Mouse (Mus musculus) liver, embryonic 13.5 days (tissue): ENCODE measurements around the gene Ddrgk1. TPM values are rescaled to one million over a fixed set of nuclear protein-coding genes. Genes with fewer than 3 reads are reported as not detected.

Experiments
- ATAC-seq: fragments of 200-750 bp; cut with Nextera tagmentation; 2 replicates; pipeline ENCODE4 v1.8.0; 2017; ENCODE audit warnings: low read depth, mild to moderate bottlenecking, moderate number of reproducible peaks, moderate library complexity
- DNase-seq: peaks from one replicate; pipeline ENCODE4 v3.0.0; 2022
- H3K27ac ChIP-seq: fragments of 300-500 bp; sonication (generic); 2 replicates; pipeline ENCODE4 v1.5.1; 2015; ENCODE audit warnings: moderate library complexity, mild to moderate bottlenecking, inconsistent platforms
- H3K27me3 ChIP-seq: fragments of 300-500 bp; sonication (generic); 2 replicates; pipeline ENCODE4 v1.6.1; 2015; ENCODE audit warnings: mild to moderate bottlenecking, inconsistent platforms
- H3K36me3 ChIP-seq: fragments of 300-500 bp; sonication (generic); 2 replicates; pipeline ENCODE4 v1.6.1; 2015; ENCODE audit warnings: mild to moderate bottlenecking, inconsistent platforms
- H3K4me1 ChIP-seq: fragments of 300-500 bp; sonication (generic); replicated peaks from 2 replicates; pipeline ENCODE4 v1.6.1; 2015; ENCODE audit warnings: inconsistent platforms
- H3K4me2 ChIP-seq: fragments of 300-500 bp; sonication (generic); 2 replicates; pipeline ENCODE4 v1.6.1; 2015; ENCODE audit warnings: inconsistent platforms, mild to moderate bottlenecking, moderate library complexity
- H3K4me3 ChIP-seq: fragments of 300-500 bp; sonication (generic); replicated peaks from 2 replicates; pipeline ENCODE4 v1.5.1; 2015; ENCODE audit warnings: mild to moderate bottlenecking, inconsistent platforms
- H3K9ac ChIP-seq: fragments of 300-500 bp; sonication (generic); 2 replicates; pipeline ENCODE4 v1.6.1; 2015; ENCODE audit warnings: mild to moderate bottlenecking, inconsistent platforms
- H3K9me3 ChIP-seq: fragments of 300-500 bp; sonication (generic); replicated peaks from 2 replicates; pipeline ENCODE4 v1.6.1; 2016; ENCODE audit warnings: inconsistent platforms
- WGBS: fragments of 180-500 bp; shearing (Covaris S2); methylation state at CpG from one replicate; pipeline ENCODE4 v1.1.7; 2015; ENCODE audit not compliant: insufficient replicate concordance; 5-methylcytosine and 5-hydroxymethylcytosine counted together
- polyA plus RNA-seq: library from polyadenylated mRNA; unstranded; fragments of >200 nt; fragmentation: Nextera tagmentation; extraction: Ambion mirVana; gene quantifications from 2 replicates; pipeline ENCODE4 v1.2.1, GENCODE M21; 2015

Gene Ddrgk1
- polyA plus RNA-seq, 1 experiment from 2014 or later = 41.7 TPM

DNA sequence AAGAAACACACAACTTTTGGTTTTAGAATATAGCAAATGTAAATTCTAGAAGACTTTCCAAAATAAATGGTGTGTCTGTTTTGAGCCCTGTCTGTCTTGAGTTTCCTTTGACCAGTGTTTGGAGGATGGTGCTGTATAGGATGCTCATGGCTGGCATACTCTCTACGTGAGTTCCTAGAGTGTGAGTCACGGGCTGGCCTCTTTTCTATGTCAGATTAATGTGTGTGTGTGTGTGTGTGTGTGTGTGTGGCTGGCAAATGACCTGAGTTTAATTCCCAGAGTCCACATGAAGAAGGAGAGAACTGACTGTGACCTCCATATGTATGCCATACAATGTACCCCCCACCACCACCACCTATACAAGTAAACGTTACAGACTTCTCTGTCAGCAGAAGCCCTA is 17.1 kb upstream of the Ddrgk1 start:
- Histone ChIP-seq H3K4me1 (no peaks in the 10 kb centered on the region), H3K9me3 (no peaks in the 10 kb centered on the region), H3K9ac (no peak overlapping the region), H3K36me3 (peaks cover 83% of the 10 kb centered on the region), H3K27ac (no peak overlapping the region), H3K27me3 (no peaks in the 10 kb centered on the region), H3K4me2 (no peak overlapping the region), H3K4me3 (no peak overlapping the region)
- 76% methylated on average over 3 of the region's 3 CpGs for WGBS
- no peak for DNase-seq
- no peak for ATAC-seq

DNA sequence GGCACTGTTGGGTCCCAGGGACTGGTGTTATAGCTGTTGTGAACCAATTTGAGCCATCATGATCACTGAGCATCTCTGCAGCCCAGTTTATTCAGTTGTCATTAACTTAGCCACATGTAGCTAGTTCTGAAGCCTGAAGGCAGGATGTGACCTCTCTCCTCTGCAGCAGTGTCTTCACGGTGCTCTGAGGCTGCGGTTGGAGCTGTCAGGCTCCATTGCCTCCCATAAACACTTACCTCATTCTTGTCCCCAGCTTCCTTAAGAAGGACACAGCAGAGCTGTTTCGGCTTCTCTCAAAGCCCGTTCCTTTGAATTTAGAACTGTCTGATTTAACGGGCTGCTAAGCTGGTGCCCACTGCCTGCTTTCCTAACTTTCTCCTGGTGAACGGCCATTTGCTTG is 15.4 kb upstream of the Ddrgk1 start:
- Histone ChIP-seq H3K4me2 (no peak overlapping the region), H3K9me3 (no peaks in the 10 kb centered on the region), H3K36me3 (peaks cover 97% of the 10 kb centered on the region), H3K9ac (no peak overlapping the region), H3K27ac (no peak overlapping the region), H3K27me3 (no peaks in the 10 kb centered on the region), H3K4me1 (no peaks in the 10 kb centered on the region), H3K4me3 (no peak overlapping the region)
- no peak for DNase-seq
- 85% methylated on average over 6 of the region's 6 CpGs for WGBS
- no peak for ATAC-seq

DNA sequence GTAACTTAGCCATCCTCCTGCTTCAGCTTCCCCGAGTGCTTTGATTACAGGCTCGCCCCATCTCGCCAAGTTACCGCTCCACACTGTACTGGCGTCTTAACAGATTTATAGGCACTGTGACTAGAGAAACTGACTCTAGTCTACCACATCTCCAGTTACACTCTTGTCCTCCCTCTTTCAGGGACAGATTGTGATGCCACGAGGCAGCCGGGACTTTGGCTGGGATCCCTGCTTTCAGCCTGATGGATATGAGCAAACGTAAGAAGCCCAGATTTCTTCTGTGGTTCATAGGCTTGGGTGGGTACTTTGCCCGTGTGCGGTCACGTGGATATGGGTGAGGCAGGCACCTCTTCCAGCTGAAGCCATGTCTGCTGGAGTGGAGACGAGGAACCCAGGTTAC is 14.7 kb upstream of the Ddrgk1 start:
- peaks cover 96% of the 10 kb centered on the region for H3K36me3 ChIP-seq
- no peak overlapping the region for H3K9ac ChIP-seq
- no peak for ATAC-seq

DNA sequence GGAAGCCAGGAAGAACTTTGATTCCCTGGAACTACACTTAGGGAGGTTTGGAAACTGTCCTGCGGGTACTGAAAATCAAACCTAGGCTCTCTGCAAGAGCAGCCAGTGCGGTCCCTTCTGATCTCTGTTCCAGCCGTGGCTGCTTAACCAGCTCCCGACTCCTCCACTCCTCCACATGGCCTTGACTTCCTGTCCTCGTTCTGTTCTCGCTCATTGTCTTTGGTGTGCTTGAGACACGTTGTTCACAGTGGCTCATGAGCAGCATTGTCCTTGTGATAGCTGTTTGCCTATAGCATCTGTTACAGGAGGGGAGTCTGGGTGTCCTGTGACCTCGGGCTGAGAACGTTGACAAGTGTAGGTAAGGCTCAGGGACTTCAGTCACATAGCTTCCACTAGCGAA is 12.8 kb upstream of the Ddrgk1 start:
- 81% methylated on average over 10 of the region's 10 CpGs for WGBS
- Histone ChIP-seq H3K4me2 (no peak overlapping the region), H3K9me3 (no peaks in the 10 kb centered on the region), H3K4me1 (no peaks in the 10 kb centered on the region), H3K27me3 (no peaks in the 10 kb centered on the region), H3K36me3 (peaks cover 97% of the 10 kb centered on the region), H3K27ac (no peak overlapping the region), H3K9ac (no peak overlapping the region), H3K4me3 (no peak overlapping the region)
- ATAC-seq = no peak
- no peak for DNase-seq

More for the DNA sequence above, 14.7 kb upstream of the Ddrgk1 start:
- Histone ChIP-seq H3K4me1 (no peaks in the 10 kb centered on the region), H3K9me3 (no peaks in the 10 kb centered on the region), H3K4me3 (no peak overlapping the region), H3K4me2 (no peak overlapping the region), H3K27ac (no peak overlapping the region), H3K27me3 (no peaks in the 10 kb centered on the region)
- WGBS = 91% methylated on average over 12 of the region's 12 CpGs
- no peak for DNase-seq

GRCm38 (mm10) chr2:130667559-130667958 is 3.1 kb upstream of the Ddrgk1 start, which contains the start of gene Itpa:
Gene Itpa, plus strand, starts transcription at chr2:130667610.
- peaks cover 23% of the 10 kb centered on the region for H3K36me3 ChIP-seq
- peak within 1 kb of the TSS; percentile 86 for H3K9ac ChIP-seq
- H3K4me2 ChIP-seq = peak within 1 kb of the TSS; percentile 82
- under 1% methylated on average over 31 of the region's 31 CpGs for WGBS
- peak within 1 kb of the TSS; percentile 89 for H3K27ac ChIP-seq
- ATAC-seq (peak; percentile 75), DNase-seq (peak; percentile 87)
- peak within 1 kb of the TSS; percentile 79 for H3K4me3 ChIP-seq
- H3K9me3 ChIP-seq = no peaks in the 10 kb centered on the region
- H3K27me3 ChIP-seq = no peaks in the 10 kb centered on the region
- H3K4me1 ChIP-seq = peaks cover 68% of the 10 kb centered on the region

GRCm38 (mm10) chr2:130663342-130663741 is 1.1 kb downstream of the Ddrgk1 start:
- H3K27ac ChIP-seq = peak overlapping the region; percentile 93
- ATAC-seq = no peak
- WGBS = 88% methylated on average over 11 of the region's 11 CpGs

DNA sequence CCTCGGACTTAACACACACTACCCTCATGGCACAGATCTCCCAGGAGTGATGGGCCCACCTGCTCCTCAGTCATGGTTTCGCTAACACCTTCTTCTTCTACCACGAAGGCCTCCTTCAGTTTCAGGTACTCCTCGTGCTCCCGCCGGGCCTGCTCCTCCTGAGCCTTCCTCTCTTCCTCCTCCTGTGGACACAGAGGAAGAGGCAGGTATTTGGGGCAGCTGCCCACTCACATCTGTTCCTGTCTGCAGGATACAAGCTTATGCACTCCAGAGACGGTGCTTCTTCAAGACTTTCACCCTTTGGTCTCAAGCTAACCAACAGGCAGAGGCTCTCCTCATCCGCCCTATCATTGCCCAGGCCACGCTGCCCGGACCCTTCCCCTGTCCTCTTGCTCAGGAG is 5.9 kb downstream of the Ddrgk1 start:
- peaks cover 61% of the 10 kb centered on the region for H3K4me1 ChIP-seq
- ATAC-seq (no peak), DNase-seq (no peak)
- no peak overlapping the region for H3K4me2 ChIP-seq
- H3K9ac ChIP-seq = no peak overlapping the region
- H3K36me3 ChIP-seq = peaks cover 88% of the 10 kb centered on the region
- no peak overlapping the region for H3K4me3 ChIP-seq
- H3K9me3 ChIP-seq = no peaks in the 10 kb centered on the region
- no peak overlapping the region for H3K27ac ChIP-seq
- no peaks in the 10 kb centered on the region for H3K27me3 ChIP-seq
- 91% methylated on average over 10 of the region's 10 CpGs for WGBS

More at GRCm38 (mm10) chr2:130663342-130663741, 1.1 kb downstream of the Ddrgk1 start:
- no peak for DNase-seq
- Histone ChIP-seq H3K4me2 (peak overlapping the region; percentile 87), H3K4me3 (peak overlapping the region; percentile 70), H3K9ac (peak overlapping the region; percentile 84), H3K27me3 (no peaks in the 10 kb centered on the region), H3K4me1 (peaks cover 44% of the 10 kb centered on the region), H3K36me3 (peaks cover 44% of the 10 kb centered on the region), H3K9me3 (no peaks in the 10 kb centered on the region)

DNA sequence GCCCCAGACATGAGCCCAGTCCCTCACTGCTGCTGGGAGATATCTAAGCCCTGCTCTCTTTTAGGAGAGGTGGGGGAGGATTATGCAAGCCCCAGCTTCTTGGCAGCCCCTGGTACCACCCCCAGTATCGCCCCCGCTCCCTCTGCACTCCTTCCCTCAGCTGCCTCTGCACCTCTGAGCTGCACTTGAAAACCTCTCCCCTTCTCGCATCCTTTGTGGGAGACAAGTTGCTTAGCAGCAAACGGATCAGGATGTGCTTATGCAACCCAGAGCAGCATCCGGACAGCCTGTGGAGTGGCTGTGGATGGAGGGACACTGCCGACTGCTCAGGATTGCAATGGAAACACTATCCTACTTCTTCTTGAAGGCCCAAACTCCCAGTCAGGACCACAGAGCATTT is 6.9 kb downstream of the Ddrgk1 start:
- Histone ChIP-seq H3K9me3 (no peaks in the 10 kb centered on the region), H3K36me3 (peaks cover 93% of the 10 kb centered on the region), H3K27ac (peak overlapping the region; percentile 90), H3K4me3 (no peak overlapping the region), H3K4me1 (peaks cover 58% of the 10 kb centered on the region), H3K9ac (no peak overlapping the region), H3K4me2 (no peak overlapping the region), H3K27me3 (no peaks in the 10 kb centered on the region)
- 82% methylated on average over 6 of the region's 6 CpGs for WGBS
- DNase-seq = no peak
- ATAC-seq = no peak

GRCm38 (mm10) chr2:130656536-130656935 is 7.9 kb downstream of the Ddrgk1 start:
- no peak overlapping the region for H3K4me3 ChIP-seq
- no peaks in the 10 kb centered on the region for H3K27me3 ChIP-seq
- ATAC-seq (no peak), DNase-seq (no peak)
- WGBS = 86% methylated on average over 9 of the region's 9 CpGs
- peaks cover 87% of the 10 kb centered on the region for H3K36me3 ChIP-seq
- H3K4me2 ChIP-seq = peak overlapping the region; percentile 55; the same call in 1 of the 2 replicates
- peak overlapping the region; percentile 90 for H3K27ac ChIP-seq
- H3K9ac ChIP-seq = peak overlapping the region; percentile 57; the same call in 1 of the 2 replicates
- H3K4me1 ChIP-seq = peaks cover 50% of the 10 kb centered on the region
- no peaks in the 10 kb centered on the region for H3K9me3 ChIP-seq

GRCm38 (mm10) chr2:130655660-130656339 is 8.7 kb downstream of the Ddrgk1 start:
- Histone ChIP-seq H3K4me3 (peak overlapping the region; percentile 10), H3K4me2 (peak overlapping the region; percentile 55), H3K27ac (peak overlapping the region; percentile 90), H3K9me3 (no peaks in the 10 kb centered on the region), H3K4me1 (peaks cover 50% of the 10 kb centered on the region), H3K36me3 (peaks cover 80% of the 10 kb centered on the region), H3K9ac (peak overlapping the region; percentile 57), H3K27me3 (no peaks in the 10 kb centered on the region)
- peak; percentile 47 for DNase-seq
- peak; percentile 91 for ATAC-seq
- 29% methylated on average over 6 of the region's 6 CpGs for WGBS

- no peaks in the 10 kb centered on the region for H3K27me3 ChIP-seq
- peaks cover 61% of the 10 kb centered on the region for H3K36me3 ChIP-seq
- peak; percentile 22; the same call in 1 of the 2 replicates for ATAC-seq
- no peaks in the 10 kb centered on the region for H3K9me3 ChIP-seq
- H3K4me3 ChIP-seq = no peak overlapping the region
- H3K4me1 ChIP-seq = peaks cover 50% of the 10 kb centered on the region
- peak overlapping the region; percentile 40 for H3K9ac ChIP-seq
- peak overlapping the region; percentile 90 for H3K27ac ChIP-seq
- 60% methylated on average over 1 of the region's 1 CpGs for WGBS
- no peak for DNase-seq
- no peak overlapping the region for H3K4me2 ChIP-seq
Observed at GRCm38 (mm10) chr2:130653760-130654159, 10.7 kb downstream of the Ddrgk1 start.

DNA sequence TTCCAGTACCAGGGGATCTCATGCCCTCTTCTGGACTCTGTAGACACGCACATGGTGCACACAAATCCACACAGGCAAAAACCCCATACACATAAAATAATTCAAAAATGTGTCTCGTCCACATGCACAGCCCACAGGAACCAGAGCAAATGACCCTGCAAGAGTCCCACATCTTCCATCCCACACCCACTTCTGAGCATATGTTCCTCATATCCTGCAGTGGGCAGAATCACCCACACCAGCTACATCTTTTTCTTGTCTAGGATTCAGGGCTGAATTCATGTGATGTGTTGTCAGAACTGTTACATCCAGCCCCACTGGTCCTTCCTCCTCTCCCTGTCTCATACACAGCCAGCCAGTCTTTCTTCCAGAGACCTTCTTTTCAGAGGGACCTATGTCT is 11.2 kb downstream of the Ddrgk1 start:
- ATAC-seq = no peak
- peaks cover 57% of the 10 kb centered on the region for H3K36me3 ChIP-seq
- WGBS = 93% methylated on average over 2 of the region's 2 CpGs

More for the DNA sequence above, 11.2 kb downstream of the Ddrgk1 start:
- Histone ChIP-seq H3K9ac (0 out of 2 replicates have a peak overlapping the region, but pooled peaks have one; percentile 10), H3K4me1 (peaks cover 50% of the 10 kb centered on the region), H3K9me3 (no peaks in the 10 kb centered on the region), H3K27me3 (no peaks in the 10 kb centered on the region), H3K4me3 (no peak overlapping the region), H3K4me2 (no peak overlapping the region), H3K27ac (peak overlapping the region; percentile 90; the same call in 1 of the 2 replicates)
- no peak for DNase-seq
